Mouse (Mus musculus) T-cell, adult 2 months (primary cell): Measurements from ENCODE around the gene Nme3.
A peak's percentile ranks its signal among the peaks of the same experiment; 100 is the strongest.

Source experiments
- DNase-seq: peaks from one replicate; pipeline ENCODE4 v3.0.0; 2022; ENCODE audit warnings: low spot score

Nme3 gene

DNA sequence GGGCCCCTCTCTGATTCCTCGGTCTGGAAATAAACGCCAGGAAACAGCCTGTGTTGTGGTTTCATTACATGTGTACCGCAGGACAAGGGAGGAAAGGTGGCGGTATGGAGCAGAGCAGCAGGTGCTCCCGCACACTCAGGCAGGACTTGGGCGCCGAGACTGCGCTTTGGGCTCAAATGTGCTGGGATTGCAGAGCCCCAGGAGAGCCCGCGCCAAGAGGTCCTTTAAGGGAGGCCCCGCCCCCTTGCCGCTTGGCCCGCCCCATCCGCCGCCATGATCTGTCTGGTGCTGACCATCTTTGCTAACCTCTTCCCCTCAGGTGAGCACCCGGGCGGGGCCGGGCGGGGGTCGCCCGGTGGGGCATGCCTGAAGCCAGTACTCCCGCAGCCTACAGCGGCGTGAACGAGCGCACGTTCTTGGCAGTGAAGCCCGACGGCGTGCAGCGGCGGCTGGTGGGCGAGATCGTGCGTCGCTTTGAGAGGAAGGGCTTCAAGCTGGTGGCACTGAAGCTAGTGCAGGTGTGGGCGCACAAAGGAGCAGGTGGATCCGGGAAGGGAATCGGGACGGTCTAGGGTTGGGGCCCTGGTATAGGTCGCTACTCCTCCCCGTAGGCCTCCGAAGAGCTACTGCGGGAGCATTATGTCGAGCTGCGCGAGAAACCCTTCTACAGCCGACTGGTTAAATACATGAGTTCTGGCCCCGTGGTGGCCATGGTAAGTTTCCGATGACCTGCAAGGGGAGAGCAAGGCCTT, at the start of gene Nme3:
Gene Nme3 (plus strand): TSS at position 260 of the 752 bp plus-strand sequence.
- DNase-seq: peak; percentile 53

GRCm38 (mm10) chr17:24847386-24847785, 48.9 kb upstream of the Nme3 start:
- no peak for DNase-seq

GRCm38 (mm10) chr17:24848600-24849031, 47.7 kb upstream of the Nme3 start:
- no peak for DNase-seq

DNA sequence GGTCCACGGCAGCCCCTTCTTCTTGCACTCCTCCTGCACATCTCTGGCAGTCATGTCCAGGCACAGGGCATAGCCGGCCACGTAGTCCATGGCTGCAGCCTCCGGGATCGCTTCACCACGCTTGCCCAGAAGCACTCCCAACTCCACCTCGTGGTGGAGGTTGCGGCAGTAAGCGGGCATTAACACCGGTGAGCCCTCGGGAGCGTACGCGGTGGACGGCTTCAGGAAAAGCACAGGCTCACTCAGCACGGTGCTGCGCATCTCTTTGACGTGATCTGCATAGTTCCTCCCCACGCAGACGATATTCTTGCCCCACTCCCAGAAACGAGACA, 46.6 kb upstream of the Nme3 start:
- no peak for DNase-seq

DNA sequence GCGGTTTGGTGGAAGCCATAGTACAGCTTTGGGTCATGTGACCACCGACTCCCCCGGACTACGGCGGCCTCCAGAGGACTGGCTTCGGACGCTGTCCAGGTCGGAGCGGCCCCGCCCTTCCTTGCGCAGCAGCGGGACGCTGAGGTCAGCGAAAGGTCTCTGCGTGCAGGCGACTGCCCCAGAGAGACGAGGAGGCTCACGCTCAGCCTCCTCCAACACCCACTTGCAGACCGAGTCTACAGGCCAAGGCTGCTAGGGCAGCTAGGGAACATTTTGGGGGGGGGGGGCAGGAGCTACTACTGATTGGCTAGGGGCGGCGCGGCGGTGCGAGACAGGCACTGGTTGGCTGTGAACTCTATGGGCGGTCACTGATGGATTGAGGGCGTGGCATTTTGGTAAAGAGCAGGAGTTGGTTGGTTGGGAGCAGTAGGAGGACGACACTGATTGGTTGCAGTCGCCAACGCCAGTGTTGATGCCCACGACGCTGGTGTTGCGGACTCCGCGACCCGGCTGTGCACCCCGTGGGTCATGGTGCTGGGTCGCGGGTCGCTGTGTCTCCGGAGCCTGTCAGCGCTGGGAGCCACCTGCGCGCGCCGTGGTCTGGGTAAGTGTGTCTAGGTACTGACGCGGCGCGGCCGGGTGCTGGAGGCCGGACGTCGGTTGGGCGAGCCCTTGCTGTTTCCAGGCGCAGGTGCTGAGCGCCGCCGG, 46.1 kb upstream of the Nme3 start, which contains the start of gene Fahd1:
Gene Fahd1 (minus strand): TSS at position 300 of the 708 bp plus-strand sequence.
- DNase-seq: peak; percentile 95

DNA sequence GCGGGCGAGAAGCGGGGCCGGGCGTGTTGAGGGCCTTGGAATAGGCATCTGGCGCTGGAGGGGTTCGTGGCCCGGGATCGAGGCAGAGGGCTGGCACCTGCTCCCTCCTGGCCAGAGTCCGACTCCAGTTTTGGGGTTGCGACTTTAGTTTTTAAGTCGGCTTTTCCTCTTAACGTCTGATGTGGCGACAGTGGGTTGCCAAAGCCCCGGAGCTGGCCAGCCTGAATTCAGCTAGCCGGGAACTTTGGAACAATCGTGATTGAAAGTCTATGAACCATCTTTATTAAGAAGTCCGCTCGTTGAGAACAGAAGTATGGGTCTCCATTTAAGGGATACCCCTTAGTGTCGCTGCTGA, 45.5 kb upstream of the Nme3 start:
- no peak for DNase-seq

- DNase-seq: no peak
Observed at GRCm38 (mm10) chr17:24851381-24852125, 44.7 kb upstream of the Nme3 start.

DNA sequence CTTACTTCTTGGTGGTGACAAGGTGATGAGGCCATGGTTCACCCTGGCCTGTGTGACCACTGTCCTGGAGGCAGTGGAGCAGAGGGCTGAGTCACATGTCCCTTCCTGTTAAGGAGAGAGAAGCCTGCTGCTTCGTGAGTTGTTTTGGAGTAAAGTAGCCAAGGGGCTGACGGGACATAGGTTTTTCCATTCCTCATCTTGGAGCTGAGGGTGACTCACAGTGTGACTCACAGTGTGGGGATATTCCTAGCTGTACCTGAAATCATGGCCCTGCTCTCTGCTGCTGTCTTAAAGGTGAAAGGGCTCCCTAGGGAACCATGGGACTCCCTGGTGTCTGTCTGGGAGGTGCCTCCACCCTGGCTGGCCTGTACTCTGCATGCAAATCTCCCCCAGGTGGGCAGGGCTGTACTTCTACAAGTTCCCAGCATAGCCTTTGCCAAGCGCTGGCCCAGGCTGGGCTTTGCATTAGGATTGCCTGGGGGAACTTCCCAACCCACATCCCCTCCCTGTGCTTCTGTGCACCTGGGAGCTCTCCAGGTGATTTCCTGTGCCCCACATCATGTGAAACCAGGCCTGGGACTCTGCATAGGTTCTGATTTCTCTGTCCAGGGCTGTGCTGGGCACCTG, 40.3 kb upstream of the Nme3 start:
- DNase-seq: no peak

GRCm38 (mm10) chr17:24856589-24856988, 39.7 kb upstream of the Nme3 start:
- DNase-seq: no peak

DNA sequence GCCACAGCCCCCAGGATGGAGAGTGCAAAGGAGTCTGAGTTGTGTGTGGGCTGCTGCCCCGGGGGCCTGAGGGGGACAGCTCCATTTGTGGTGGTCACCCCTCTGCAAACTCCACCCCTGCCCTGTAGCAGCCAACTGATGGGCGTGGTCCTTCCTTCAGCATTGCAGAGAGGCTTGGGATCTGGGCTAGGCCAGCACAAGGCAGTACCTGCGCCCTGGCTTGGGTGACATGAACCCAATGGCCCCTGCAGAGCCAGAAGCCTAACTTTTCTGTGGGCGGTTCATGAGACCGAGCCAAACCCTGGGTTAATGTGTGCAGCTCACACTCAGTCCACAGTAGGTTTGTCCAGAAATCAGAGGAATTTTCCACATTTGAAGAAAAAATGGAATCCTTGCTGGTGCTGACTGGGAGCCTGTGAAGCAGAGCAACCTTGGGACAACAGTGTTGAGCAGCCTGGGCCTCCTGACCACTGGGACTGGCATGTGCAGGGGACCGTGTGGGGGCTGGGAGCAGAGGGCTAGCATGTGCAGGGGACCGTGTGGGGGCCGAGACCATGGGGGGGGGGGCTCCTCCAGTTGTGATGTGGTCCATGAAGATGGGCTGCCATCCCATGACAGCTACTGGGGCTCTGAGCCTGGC, 38.3 kb upstream of the Nme3 start:
- no peak for DNase-seq

GRCm38 (mm10) chr17:24858967-24859366, 37.3 kb upstream of the Nme3 start:
- no peak for DNase-seq

- no peak for DNase-seq
Observed at GRCm38 (mm10) chr17:24860076-24860475, 36.2 kb upstream of the Nme3 start.

GRCm38 (mm10) chr17:24861785-24862184, 34.5 kb upstream of the Nme3 start:
- DNase-seq: no peak

GRCm38 (mm10) chr17:24865776-24866175, 30.5 kb upstream of the Nme3 start, which contains the start of gene Igfals:
Igfals (plus strand) TSS chr17:24865997.
- no peak for DNase-seq

GRCm38 (mm10) chr17:24867914-24868313, 28.4 kb upstream of the Nme3 start:
- DNase-seq: no peak

DNA sequence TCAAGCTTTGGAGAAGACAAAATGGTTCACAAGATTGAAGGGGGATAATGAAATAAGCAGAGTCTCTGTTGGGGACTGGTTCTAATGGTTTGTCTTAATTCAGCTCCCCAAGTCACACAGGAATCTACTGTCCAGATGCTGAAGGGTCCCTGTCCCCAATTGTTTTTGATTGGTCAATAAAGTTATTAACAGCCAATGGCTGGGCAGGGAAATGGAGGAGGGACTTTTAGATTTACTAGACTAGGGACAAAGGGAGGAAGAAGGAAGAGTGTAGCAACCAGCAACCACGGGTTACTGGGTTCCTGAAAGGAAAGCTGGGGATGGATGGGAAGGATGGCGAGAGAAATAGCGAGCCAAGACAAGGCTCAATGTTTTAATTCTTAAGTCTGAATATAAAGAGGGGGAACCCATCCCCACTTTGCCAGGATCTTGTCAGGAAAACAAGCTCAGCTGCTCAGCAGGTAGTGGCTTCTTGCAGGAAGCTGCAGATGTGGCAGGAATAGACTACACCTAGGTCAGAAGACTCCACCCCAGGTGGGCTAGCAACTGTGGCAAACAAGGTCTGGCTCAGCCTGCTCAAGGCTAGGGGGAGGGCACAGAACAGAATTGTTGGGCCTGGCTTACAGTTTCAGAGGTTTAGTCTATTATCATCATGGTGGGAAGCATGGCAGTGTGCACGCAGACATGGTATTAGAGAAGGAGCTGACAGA, 22.4 kb upstream of the Nme3 start:
- DNase-seq: no peak

DNA sequence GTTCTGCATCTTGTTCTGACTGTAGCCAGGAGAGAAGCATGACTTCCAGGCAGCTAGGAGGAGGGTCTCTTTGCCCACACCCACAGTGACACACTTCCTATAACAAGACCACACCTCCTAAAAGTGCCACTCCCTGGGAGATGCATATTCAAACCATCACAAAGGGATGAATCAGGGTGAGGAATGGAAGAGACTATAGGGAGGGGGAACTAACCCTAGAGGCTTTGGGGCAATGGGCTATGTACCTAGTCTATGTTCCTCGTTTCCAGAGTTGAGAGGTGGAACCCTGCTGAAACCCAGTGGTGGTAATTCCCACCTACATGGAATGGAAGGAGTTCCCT, 21.9 kb upstream of the Nme3 start:
- no peak for DNase-seq

DNA sequence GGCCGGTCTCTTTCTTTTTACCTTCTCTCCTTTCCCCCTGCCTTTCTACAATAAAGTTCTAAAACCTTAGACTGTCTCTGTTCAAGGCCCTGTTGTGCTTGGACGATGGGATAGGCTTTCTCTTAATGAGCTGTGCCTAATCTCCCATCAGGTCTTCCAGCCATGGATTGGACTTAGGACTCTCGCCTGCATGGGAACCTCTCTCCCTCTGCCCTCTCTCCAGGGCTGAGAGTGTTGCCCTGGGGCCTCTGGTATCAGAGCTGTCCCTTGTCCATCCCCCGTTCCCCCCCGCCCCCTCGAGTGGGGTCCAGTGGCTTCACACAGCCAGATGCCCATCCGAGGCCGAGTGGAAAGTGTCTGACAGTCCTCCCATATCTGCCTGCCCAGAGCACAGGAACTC, 21.3 kb upstream of the Nme3 start:
- no peak for DNase-seq

DNA sequence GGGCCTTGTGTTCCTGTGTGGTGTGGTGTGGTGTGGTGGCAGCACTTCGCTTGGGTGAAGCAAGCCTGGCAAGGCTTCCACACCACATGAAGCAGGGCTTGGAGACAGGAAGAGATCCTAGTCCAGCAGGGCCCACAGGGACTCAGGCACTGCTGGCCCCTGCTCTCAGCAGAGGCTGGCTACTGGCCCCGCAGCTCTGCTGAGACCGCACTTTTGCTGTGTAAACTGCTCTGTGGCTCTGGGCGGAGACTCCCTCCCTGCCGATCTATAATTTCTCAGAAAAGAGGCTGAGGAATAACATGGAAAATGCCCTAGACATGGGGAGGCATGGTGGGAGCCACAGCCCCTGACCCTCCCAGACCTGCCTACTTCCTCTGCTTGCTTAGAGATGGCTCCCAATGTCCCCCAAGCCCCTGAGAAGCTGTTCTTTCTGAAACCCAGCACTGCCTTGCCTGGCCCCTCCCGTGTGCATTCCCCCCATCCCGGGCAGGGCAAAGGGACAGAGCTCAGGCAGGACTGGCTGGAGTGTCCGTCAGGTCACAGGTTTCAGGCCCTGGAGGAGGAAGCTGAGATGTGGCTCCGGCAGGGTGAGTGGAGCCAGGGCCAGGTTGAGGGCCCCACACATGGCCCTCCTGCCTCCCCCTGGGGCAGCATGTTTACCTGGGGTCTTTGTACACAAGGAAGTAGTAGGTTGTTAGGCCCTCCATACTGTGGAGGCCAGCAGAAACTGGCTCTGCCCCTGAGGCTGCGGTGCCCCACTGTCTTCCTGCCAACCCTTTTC, 18.8 kb upstream of the Nme3 start:
- DNase-seq: no peak

DNA sequence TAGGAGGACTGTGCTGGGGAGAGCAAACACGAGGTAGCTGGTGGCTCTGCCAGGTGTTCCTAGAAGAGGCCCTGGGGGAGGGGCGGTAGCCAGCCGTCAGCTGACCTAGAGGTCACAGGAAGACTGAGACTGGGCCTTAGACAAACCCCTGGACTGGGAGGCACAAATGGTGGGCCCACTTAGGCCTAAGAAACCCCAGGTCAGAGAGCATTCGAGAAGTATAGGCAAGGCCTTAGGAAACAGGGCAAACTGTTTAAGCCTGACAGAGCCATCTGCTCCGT, 18.2 kb upstream of the Nme3 start:
- DNase-seq: no peak

GRCm38 (mm10) chr17:24878531-24878930, 17.8 kb upstream of the Nme3 start:
- DNase-seq: no peak
